Mouse (Mus musculus): Measurements from ENCODE around the gene 4430402I18Rik. TPM values are rescaled to one million over a fixed set of nuclear protein-coding genes. Genes with fewer than 3 reads are reported as not detected.
A peak's percentile ranks its signal among the peaks of the same experiment; 100 is the strongest.

The 4430402I18Rik gene
- polyA plus RNA-seq, 1 experiment: 1.5 TPM

DNA sequence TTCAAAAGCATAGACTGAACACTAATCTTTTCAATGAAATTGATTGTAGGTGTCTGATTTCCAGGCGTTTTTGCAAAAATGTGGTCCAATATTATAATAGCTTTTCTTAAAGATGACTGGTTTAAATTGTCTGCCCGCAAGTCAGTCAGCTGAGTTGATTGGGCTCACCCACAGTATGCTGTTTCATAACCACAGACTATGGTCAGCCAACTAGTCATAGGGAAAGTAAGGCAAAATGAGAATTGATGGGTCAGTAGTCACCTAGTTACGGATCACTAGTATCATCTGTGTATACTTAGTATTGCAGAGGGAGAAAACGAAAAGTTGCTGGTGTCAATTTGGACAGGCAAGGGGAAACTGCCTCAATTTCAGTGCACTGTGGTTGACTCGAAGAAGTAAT lies 23.8 kb upstream of the 4430402I18Rik start:
- Histone ChIP-seq H3K36me3 (ENCODE audit: control insufficient read depth, insufficient read depth, low read length) (peaks cover 20% of the 10 kb centered on the region), H3K4me1 (replicated peaks; ENCODE audit: control insufficient read depth, insufficient read depth, low read length) (peaks cover 10% of the 10 kb centered on the region), H3K27ac (ENCODE audit: control insufficient read depth, insufficient read depth, low read length) (no peak overlapping the region), H3K4me3 (ENCODE audit: control insufficient read depth, insufficient read depth, low read length) (no peak overlapping the region), H3K27me3 (ENCODE audit: control insufficient read depth, insufficient read depth, low read length) (no peaks in the 10 kb centered on the region)
- TF ChIP-seq CTCF (IDR thresholded peaks at IDR 0.05; ENCODE audit: borderline replicate concordance, control insufficient read depth, extremely low read depth, insufficient read depth, low read length, poor library complexity): no peak
- TF ChIP-seq POLR2A (IDR thresholded peaks at IDR 0.05; ENCODE audit: control insufficient read depth, extremely low read depth, insufficient read depth, low read length, poor library complexity): no peak
- no peak for DNase-seq
- WGBS: 67% methylated on average over 5 of the region's 5 CpGs

DNA sequence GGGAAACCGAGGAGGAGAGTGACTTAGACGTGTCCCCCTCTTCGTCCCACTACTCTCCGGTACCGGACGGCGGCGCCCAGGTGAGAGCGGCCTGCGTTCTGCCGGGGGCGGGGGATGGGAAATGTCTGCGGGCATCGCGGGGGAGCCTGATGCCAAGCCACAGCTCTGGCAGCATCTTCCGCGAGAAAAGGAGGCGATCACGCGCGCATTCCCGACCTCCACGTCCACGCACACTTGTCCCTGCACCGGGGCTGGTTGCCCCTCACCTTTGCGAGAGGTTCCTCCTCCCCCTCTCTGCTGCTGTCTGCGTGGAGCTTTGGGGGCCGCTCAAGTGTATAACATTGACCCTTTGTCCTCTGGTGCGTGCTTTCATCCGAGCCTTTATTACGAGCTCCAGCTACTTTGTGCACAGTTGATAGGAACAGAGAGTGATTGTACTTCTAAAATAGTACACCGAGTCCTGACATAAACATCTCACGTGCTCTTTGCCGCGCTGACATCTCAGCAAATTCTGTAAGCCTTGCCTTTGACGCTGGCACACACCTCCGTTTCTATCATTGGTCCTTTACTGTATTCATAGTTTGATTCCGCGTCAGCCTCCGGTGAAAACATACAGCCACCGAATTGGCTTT lies 23.1 kb upstream of the 4430402I18Rik start:
- Histone ChIP-seq H3K4me3 (ENCODE audit: control insufficient read depth, insufficient read depth, low read length) (peak overlapping the region; percentile 77), H3K27ac (ENCODE audit: control insufficient read depth, insufficient read depth, low read length) (no peak overlapping the region), H3K27me3 (ENCODE audit: control insufficient read depth, insufficient read depth, low read length) (no peaks in the 10 kb centered on the region), H3K4me1 (replicated peaks; ENCODE audit: control insufficient read depth, insufficient read depth, low read length) (peaks cover 10% of the 10 kb centered on the region), H3K36me3 (ENCODE audit: control insufficient read depth, insufficient read depth, low read length) (peaks cover 13% of the 10 kb centered on the region)
- TF ChIP-seq POLR2A (IDR thresholded peaks at IDR 0.05; ENCODE audit: control insufficient read depth, extremely low read depth, insufficient read depth, low read length, poor library complexity) (no peak), CTCF (IDR thresholded peaks at IDR 0.05; ENCODE audit: borderline replicate concordance, control insufficient read depth, extremely low read depth, insufficient read depth, low read length, poor library complexity) (no peak)
- WGBS: under 1% methylated on average over 41 of the region's 41 CpGs
- DNase-seq: no peak

DNA sequence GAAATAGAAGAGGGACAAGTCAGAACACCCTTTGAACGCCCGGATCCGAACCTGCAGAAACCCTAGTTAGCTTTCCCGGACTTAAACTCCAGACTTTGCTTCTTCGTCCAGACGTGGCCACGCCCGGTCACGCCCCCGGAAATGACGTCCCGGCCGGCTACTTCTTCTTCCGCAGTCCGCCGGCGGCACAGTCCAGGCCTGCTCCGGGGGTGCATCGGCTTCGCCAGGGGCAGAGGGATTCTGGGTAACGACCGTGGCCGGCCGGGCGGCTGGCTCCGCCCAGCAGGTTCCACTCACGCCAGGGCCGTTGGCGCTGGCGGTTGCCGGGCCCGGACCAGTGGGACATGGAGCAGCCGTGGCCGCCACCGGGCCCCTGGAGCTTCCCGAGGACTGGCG lies 22.6 kb upstream of the 4430402I18Rik start, which contains the start of gene Cdc37l1:
Gene Cdc37l1 (plus strand): TSS at position 159 of the 396 bp plus-strand sequence.
- TF ChIP-seq CTCF (IDR thresholded peaks at IDR 0.05; ENCODE audit: borderline replicate concordance, control insufficient read depth, extremely low read depth, insufficient read depth, low read length, poor library complexity) (no peak; the same call in 1 of the 2 replicates), POLR2A (IDR thresholded peaks at IDR 0.05; ENCODE audit: control insufficient read depth, extremely low read depth, insufficient read depth, low read length, poor library complexity) (peak; percentile 87)
- WGBS: under 1% methylated on average over 37 of the region's 37 CpGs

DNA sequence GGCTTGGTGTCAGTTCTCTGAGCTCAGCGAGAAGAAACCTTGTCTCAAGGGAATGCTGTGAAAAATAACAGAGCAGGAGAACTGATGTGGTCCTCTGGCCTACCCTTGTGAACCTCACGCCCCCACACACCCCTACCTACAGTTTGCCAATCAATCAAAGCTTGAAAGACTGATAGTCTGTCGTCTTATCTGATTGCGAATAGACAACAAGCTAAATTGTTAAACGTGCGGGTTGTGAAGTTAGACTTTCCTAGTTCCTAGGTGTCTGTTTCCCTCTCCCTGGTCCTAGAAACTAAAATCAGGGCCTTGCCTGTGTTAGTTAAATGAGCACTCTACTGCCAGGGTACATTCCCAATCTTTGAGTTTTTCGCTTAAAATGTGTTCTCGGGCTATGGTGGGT lies 21.9 kb upstream of the 4430402I18Rik start:
- 56% methylated on average over 8 of the region's 8 CpGs for WGBS
- Histone ChIP-seq H3K4me3 (ENCODE audit: control insufficient read depth, insufficient read depth, low read length) (no peak overlapping the region), H3K4me1 (replicated peaks; ENCODE audit: control insufficient read depth, insufficient read depth, low read length) (peaks cover 5% of the 10 kb centered on the region; the same call in 1 of the 2 replicates), H3K27me3 (ENCODE audit: control insufficient read depth, insufficient read depth, low read length) (no peaks in the 10 kb centered on the region), H3K36me3 (ENCODE audit: control insufficient read depth, insufficient read depth, low read length) (peaks cover under 1% of the 10 kb centered on the region; the same call in 1 of the 2 replicates), H3K27ac (ENCODE audit: control insufficient read depth, insufficient read depth, low read length) (no peak overlapping the region)
- DNase-seq: no peak
- TF ChIP-seq CTCF (IDR thresholded peaks at IDR 0.05; ENCODE audit: borderline replicate concordance, control insufficient read depth, extremely low read depth, insufficient read depth, low read length, poor library complexity) (no peak), POLR2A (IDR thresholded peaks at IDR 0.05; ENCODE audit: control insufficient read depth, extremely low read depth, insufficient read depth, low read length, poor library complexity) (no peak)

More for the DNA sequence above, 22.6 kb upstream of the 4430402I18Rik start, which contains the start of gene Cdc37l1:
- H3K4me1 ChIP-seq (replicated peaks; ENCODE audit: control insufficient read depth, insufficient read depth, low read length): peaks cover 7% of the 10 kb centered on the region
- DNase-seq: peak; percentile 96
- peak within 1 kb of the TSS; percentile 77 for H3K4me3 ChIP-seq (ENCODE audit: control insufficient read depth, insufficient read depth, low read length)
- H3K27ac ChIP-seq (ENCODE audit: control insufficient read depth, insufficient read depth, low read length): no peak within 1 kb of the TSS
- no peaks in the 10 kb centered on the region for H3K27me3 ChIP-seq (ENCODE audit: control insufficient read depth, insufficient read depth, low read length)
- peaks cover 8% of the 10 kb centered on the region for H3K36me3 ChIP-seq (ENCODE audit: control insufficient read depth, insufficient read depth, low read length)

DNA sequence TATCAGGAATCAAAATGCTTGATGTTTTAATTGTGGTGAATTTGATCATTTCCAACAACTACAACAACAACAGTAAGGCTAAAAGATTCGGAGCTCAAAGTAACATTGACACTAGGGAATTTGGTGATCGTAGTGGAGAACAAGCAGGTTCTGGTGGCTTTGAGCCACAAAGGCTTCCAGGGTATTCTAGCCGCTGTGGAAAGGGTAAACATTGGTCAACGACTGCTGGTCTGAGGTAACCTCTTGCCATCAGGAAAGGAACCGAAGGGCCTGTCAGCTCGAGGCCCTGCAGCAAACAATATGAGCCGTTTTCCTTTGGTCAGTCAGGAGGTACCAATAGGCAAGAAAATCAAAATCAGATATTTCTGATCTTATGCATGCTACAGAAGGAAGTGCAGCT lies 15.0 kb upstream of the 4430402I18Rik start:
- H3K27ac ChIP-seq (ENCODE audit: control insufficient read depth, insufficient read depth, low read length): no peak overlapping the region
- WGBS: 91% methylated on average over 7 of the region's 7 CpGs
- no peak for TF ChIP-seq POLR2A (IDR thresholded peaks at IDR 0.05; ENCODE audit: control insufficient read depth, extremely low read depth, insufficient read depth, low read length, poor library complexity)
- TF ChIP-seq CTCF (IDR thresholded peaks at IDR 0.05; ENCODE audit: borderline replicate concordance, control insufficient read depth, extremely low read depth, insufficient read depth, low read length, poor library complexity): no peak
- no peaks in the 10 kb centered on the region for H3K27me3 ChIP-seq (ENCODE audit: control insufficient read depth, insufficient read depth, low read length)
- DNase-seq: no peak
- no peaks in the 10 kb centered on the region for H3K36me3 ChIP-seq (ENCODE audit: control insufficient read depth, insufficient read depth, low read length)
- no peak overlapping the region for H3K4me3 ChIP-seq (ENCODE audit: control insufficient read depth, insufficient read depth, low read length)
- H3K4me1 ChIP-seq (replicated peaks; ENCODE audit: control insufficient read depth, insufficient read depth, low read length): no peaks in the 10 kb centered on the region

DNA sequence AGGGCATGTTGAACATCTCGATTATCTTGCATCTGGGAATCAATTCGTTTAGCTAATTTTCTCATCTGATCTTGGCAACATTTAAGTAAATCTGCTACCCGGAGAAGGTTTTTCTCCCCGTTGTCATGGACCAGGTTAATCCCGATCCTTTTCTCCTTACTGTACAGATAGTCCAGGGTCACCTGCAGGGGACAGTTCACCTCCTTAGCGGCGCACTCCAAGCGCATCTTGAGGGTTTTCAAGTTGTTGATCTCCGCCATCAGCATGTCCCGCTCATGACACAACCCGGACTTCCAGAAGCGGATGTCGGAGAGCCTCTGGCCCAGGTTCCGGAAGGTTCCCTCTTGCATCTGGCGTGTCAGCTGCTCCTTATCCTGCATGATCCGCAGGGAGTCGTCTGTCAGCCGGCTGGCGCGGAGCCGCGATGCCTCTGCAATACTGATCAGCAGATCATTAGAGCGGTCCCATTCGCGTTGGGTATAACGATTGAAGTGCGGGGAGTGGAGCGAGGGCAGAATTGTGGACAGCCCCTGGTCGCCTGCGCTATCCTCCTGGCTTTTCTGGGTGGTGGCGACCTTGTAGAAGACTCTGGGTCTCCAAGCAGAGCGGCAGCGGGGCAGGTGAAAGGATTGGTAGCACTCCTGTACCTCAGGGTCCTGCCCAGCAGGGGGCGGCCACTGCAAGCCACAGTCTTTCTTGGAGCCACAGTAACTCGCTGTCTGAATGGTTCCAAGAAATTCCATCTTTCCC lies 7.4 kb upstream of the 4430402I18Rik start:
- peak; percentile 81 for DNase-seq
- 37% methylated on average over 35 of the region's 35 CpGs for WGBS
- H3K4me1 ChIP-seq (replicated peaks; ENCODE audit: control insufficient read depth, insufficient read depth, low read length): no peaks in the 10 kb centered on the region
- H3K4me3 ChIP-seq (ENCODE audit: control insufficient read depth, insufficient read depth, low read length): no peak overlapping the region
- H3K27me3 ChIP-seq (ENCODE audit: control insufficient read depth, insufficient read depth, low read length): no peaks in the 10 kb centered on the region
- H3K36me3 ChIP-seq (ENCODE audit: control insufficient read depth, insufficient read depth, low read length): no peaks in the 10 kb centered on the region
- TF ChIP-seq CTCF (IDR thresholded peaks at IDR 0.05; ENCODE audit: borderline replicate concordance, control insufficient read depth, extremely low read depth, insufficient read depth, low read length, poor library complexity) (peak; percentile 90), POLR2A (IDR thresholded peaks at IDR 0.05; ENCODE audit: control insufficient read depth, extremely low read depth, insufficient read depth, low read length, poor library complexity) (no peak)
- no peak overlapping the region for H3K27ac ChIP-seq (ENCODE audit: control insufficient read depth, insufficient read depth, low read length)

Data from thymus, adult 2 months (tissue).